In the genomic region with DNA sequence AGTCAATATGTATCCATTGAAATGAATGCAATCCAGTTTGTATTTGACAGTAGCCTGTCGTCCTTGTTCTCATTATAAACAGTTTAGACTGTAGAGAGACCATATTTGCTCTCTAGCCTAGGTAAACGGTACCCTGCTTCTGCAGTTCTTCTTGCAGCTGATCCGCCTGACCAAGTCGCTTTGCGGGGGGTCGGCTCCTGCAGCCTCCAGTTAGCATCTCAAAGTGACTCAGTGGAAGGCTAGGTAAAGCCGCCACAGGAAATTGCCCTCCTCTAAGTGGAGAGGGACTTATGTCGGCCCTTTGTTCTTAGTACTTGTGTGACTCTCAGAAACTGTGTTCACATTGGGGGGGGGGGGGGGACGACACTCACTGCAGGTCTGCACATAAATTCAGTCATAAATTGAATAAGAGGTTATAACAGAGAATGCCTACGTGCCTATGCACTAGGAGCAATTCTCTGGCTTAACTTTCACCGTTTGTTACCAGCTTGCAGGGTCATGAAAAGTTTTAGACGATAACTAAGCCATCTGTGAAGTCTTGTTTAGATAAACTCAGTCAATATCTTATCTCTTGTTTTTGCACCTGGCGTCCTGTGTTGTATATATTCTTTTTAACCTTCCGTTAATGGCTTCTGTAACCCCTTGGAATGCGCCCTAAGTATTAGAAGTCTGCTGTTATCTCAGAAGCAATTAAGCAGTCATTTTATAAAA, we compare ENCODE assay signal across 22 mouse cellular contexts. TPM values are rescaled to one million over a fixed set of nuclear protein-coding genes. Genes with fewer than 3 reads are reported as not detected.
DNase-seq lines count a peak whose midpoint lies in the region; ATAC-seq lines count a peak whose summit lies in the region.
"Had no signal": no experiment of that assay in that cellular context is flagged by ENCODE, and none has a peak within 500 bp of the region (broad histone marks: within the 10 kb centered on the region; RNA-seq: fewer than 3 reads in every experiment).

No protein-coding gene starts in this region.

- peak overlapping the region; percentile 29 for H3K4me2 ChIP-seq in heart, embryonic 13.5 days
- peak overlapping the region; percentile 23; the same call in 1 of the 2 replicates for H3K4me2 ChIP-seq in intestine, embryonic 16.5 days (ENCODE audit: low read depth, low read length)
- H3K4me2 ChIP-seq: limb, embryonic 13.5 days; midbrain, embryonic 15.5 days; neural tube, embryonic 12.5 days had no signal

- no peaks in the 10 kb centered on the region for H3K9me3 ChIP-seq in heart, embryonic 13.5 days
- no peaks in the 10 kb centered on the region for H3K9me3 ChIP-seq in intestine, embryonic 16.5 days (ENCODE audit: control insufficient read depth, low read length)
- H3K9me3 ChIP-seq: limb, embryonic 13.5 days; midbrain, embryonic 15.5 days; neural tube, embryonic 12.5 days had no signal

- H3K4me1 ChIP-seq in heart, embryonic 13.5 days, result peaks cover 28% of the 10 kb centered on the region
- peaks cover 11% of the 10 kb centered on the region for H3K4me1 ChIP-seq in intestine, embryonic 16.5 days (ENCODE audit: control insufficient read depth, insufficient read depth, low read length)

- intact Hi-C loops in heart, postnatal 25 days (cut with DNase I), result loop anchor here (5.0 to 10.0 kb wide), 3 partner anchors 202 to 334 kb away; a partner anchor contains a TSS

- no peaks in the 10 kb centered on the region for H3K36me3 ChIP-seq in heart, embryonic 13.5 days
- H3K36me3 ChIP-seq in intestine, embryonic 16.5 days (ENCODE audit: control insufficient read depth, insufficient read depth, low read length), result no peaks in the 10 kb centered on the region
- H3K36me3 ChIP-seq: limb, embryonic 13.5 days; midbrain, embryonic 15.5 days; neural tube, embryonic 12.5 days had no signal

- 5% methylated on average over 15 of the region's 15 CpGs for WGBS in heart, embryonic 13.5 days
- WGBS in intestine, embryonic 16.5 days, result 11% methylated on average over 15 of the region's 15 CpGs

- no peak for DNase-seq in heart, postnatal 25 days (ENCODE audit: low spot score)
- DNase-seq in MEL-GATA-1-ER (ENCODE audit: extremely low read depth, low read depth) (peak; percentile 8), MN1 (ENCODE audit: low spot score) (no peak)
- DNase-seq in right cerebral cortex, postnatal 36 days (ENCODE audit: low spot score in 2 of 2), result no peak
- no peak for DNase-seq in cerebellum, postnatal 4 days (ENCODE audit: low spot score in 2 of 2)
- DNase-seq: adrenal gland, postnatal 36 days; cerebellum, postnatal 25 days; kidney, adult 11 months; kidney, postnatal 14 days had no signal

- ATAC-seq in heart, embryonic 13.5 days (ENCODE audit: extremely low read depth, insufficient number of reproducible peaks, low FRiP score, low TSS enrichment), result no peak
- peak; percentile 65 for ATAC-seq in intestine, embryonic 16.5 days
- ATAC-seq in megakaryocyte progenitor cell, adult 5-6 weeks (replicated peaks; ENCODE audit: poor library complexity), result peak; percentile 12; the same call in 1 of the 2 replicates
- ATAC-seq: forebrain, embryonic 14.5 days; midbrain, embryonic 15.5 days had no signal

- no peak overlapping the region for H3K9ac ChIP-seq in heart, embryonic 13.5 days
- H3K9ac ChIP-seq in intestine, embryonic 16.5 days (ENCODE audit: low read depth, low read length), result no peak overlapping the region
- H3K9ac ChIP-seq: limb, embryonic 13.5 days; midbrain, embryonic 15.5 days; neural tube, embryonic 12.5 days had no signal

- H3K27ac ChIP-seq in heart, embryonic 13.5 days (replicated peaks), result no peak overlapping the region
- H3K27ac ChIP-seq in intestine, embryonic 16.5 days (ENCODE audit: low read length), result no peak overlapping the region
- H3K27ac ChIP-seq: limb, embryonic 13.5 days; midbrain, embryonic 15.5 days; neural tube, embryonic 12.5 days had no signal

- H3K27me3 ChIP-seq in heart, embryonic 13.5 days (replicated peaks), result peaks cover 23% of the 10 kb centered on the region
- H3K27me3 ChIP-seq in intestine, embryonic 16.5 days (replicated peaks; ENCODE audit: control insufficient read depth, insufficient read depth, low read length), result 0 out of 2 replicates have a peak, but pooled peaks cover 5% of the 10 kb centered on the region

- H3K4me3 ChIP-seq in heart, embryonic 13.5 days, result no peak overlapping the region
- H3K4me3 ChIP-seq in intestine, embryonic 16.5 days (ENCODE audit: low read length), result no peak overlapping the region
- H3K4me3 ChIP-seq: limb, embryonic 13.5 days; midbrain, embryonic 15.5 days; neural tube, embryonic 12.5 days had no signal

RNA-seq across cellular contexts. Expression of a gene that starts 4.3 kb away (rescaled TPM):
- not detected in 2 replicates for polyA plus RNA-seq in heart, embryonic 13.5 days (2015; fragmentation: Nextera tagmentation; extraction: Ambion mirVana)
- total RNA-seq in heart, postnatal 25 days (2021), result not detected
- not detected in 2 replicates for polyA plus RNA-seq in intestine, embryonic 16.5 days (2015; fragmentation: Nextera tagmentation; extraction: Ambion mirVana)
- not detected in 2 replicates for total RNA-seq in megakaryocyte progenitor cell, adult 5-6 weeks (2015)
- not detected in 2 replicates for total RNA-seq in megakaryocyte progenitor cell, adult 5-6 weeks (2017)
- total RNA-seq: adrenal gland, postnatal 36 days; gastrocnemius, adult 8-10 months; heart, adult 8-10 months; hematopoietic stem cell, adult 5-6 weeks; layer of hippocampus, postnatal 25 days had no signal
- polyA plus RNA-seq: limb, embryonic 13.5 days; midbrain, embryonic 15.5 days; neural tube, embryonic 12.5 days; small intestine, adult 2 months; stomach, embryonic 16.5 days had no signal

RNA-seq across cellular contexts. Expression of a gene that starts 6.5 kb away (rescaled TPM):
- polyA plus RNA-seq in heart, embryonic 13.5 days (2015; fragmentation: Nextera tagmentation; extraction: Ambion mirVana), result 11.3 and 12.2 TPM in 2 replicates
- total RNA-seq in heart, postnatal 25 days (2021), result 10 to 100 TPM; 14.6 to 15.6 TPM
- polyA plus RNA-seq in intestine, embryonic 16.5 days (2015; fragmentation: Nextera tagmentation; extraction: Ambion mirVana), result 11.2 and 11.3 TPM in 2 replicates
- 26.6 and 32.5 TPM in 2 replicates for total RNA-seq in megakaryocyte progenitor cell, adult 5-6 weeks (2015)
- 21.5 and 31.3 TPM in 2 replicates for total RNA-seq in megakaryocyte progenitor cell, adult 5-6 weeks (2017)
